Mouse (Mus musculus) myocyte (in vitro differentiated cells): ENCODE measurements at regions not wholly inside any gene's neighbourhood (a gene's known extent, or its start where the extent isn't known, plus 50 kb on each side); places are given as distances from the start of the nearest gene placed in this dataset.

Experiments
- H3K27me3 ChIP-seq: one replicate; pipeline ENCODE4 v1.6.1; 2011; ENCODE audit not compliant: control insufficient read depth, insufficient read depth, insufficient read length
- H3K36me3 ChIP-seq: one replicate; pipeline ENCODE4 v1.6.1; 2011; ENCODE audit not compliant: control insufficient read depth, insufficient read depth
- H3K4me2 ChIP-seq: one replicate; pipeline ENCODE4 v1.6.1; 2011; ENCODE audit warnings: low read depth, control low read depth
- H3K4me3 ChIP-seq: one replicate; pipeline ENCODE4 v1.5.1; 2011; ENCODE audit warnings: mild to moderate bottlenecking, control low read depth, moderate library complexity
- H3K79me2 ChIP-seq: one replicate; pipeline ENCODE4 v1.6.1; 2011; ENCODE audit not compliant: control insufficient read depth, insufficient read depth
- H3ac ChIP-seq: one replicate; pipeline ENCODE4 v1.6.1; 2011; ENCODE audit not compliant: control insufficient read depth, insufficient read length
- CEBPB ChIP-seq: IDR thresholded peaks from 2 replicates; pipeline ENCODE4 v1.6.1; 2011; ENCODE audit warnings: mild to moderate bottlenecking, moderate library complexity; ENCODE audit not compliant: poor library complexity, insufficient read depth, severe bottlenecking
- E2F4 ChIP-seq: IDR thresholded peaks from one replicate; pipeline ENCODE4 v1.6.1; 2011; ENCODE audit warnings: mild to moderate bottlenecking, control low read depth, moderate library complexity; ENCODE audit not compliant: insufficient read depth
- MAX ChIP-seq: IDR thresholded peaks from one replicate; pipeline ENCODE4 v1.6.1; 2011; ENCODE audit warnings: low read depth, mild to moderate bottlenecking, control low read depth
- MYOD1 ChIP-seq, 3 experiments: IDR thresholded peaks; one replicate each; pipeline ENCODE4 v1.6.1; 2011; ENCODE audit warnings: control low read depth in 2 of 3, low read depth in 2 of 3, mild to moderate bottlenecking in 2 of 3, moderate library complexity in 1 of 3; ENCODE audit not compliant: insufficient read length in 2 of 3, control insufficient read depth in 1 of 3
- MYOG ChIP-seq, 3 experiments: IDR thresholded peaks; one replicate each; pipeline ENCODE4 v1.6.1; 2011; ENCODE audit warnings: control low read depth in 2 of 3, low read depth in 2 of 3, mild to moderate bottlenecking in 2 of 3; ENCODE audit not compliant: insufficient read length in 2 of 3, control insufficient read depth in 1 of 3, insufficient read depth in 1 of 3
- POLR2A ChIP-seq: IDR thresholded peaks from one replicate; pipeline ENCODE4 v1.6.1; 2011; ENCODE audit warnings: low read depth, mild to moderate bottlenecking, control low read depth, moderate library complexity; ENCODE audit not compliant: insufficient read length
- POLR2AphosphoS2 ChIP-seq: IDR thresholded peaks from one replicate; pipeline ENCODE4 v1.6.1; 2011; ENCODE audit warnings: low read depth, control low read depth; ENCODE audit not compliant: insufficient read length
- REST ChIP-seq: IDR thresholded peaks from one replicate; pipeline ENCODE4 v1.6.1; 2011; ENCODE audit warnings: mild to moderate bottlenecking, control low read depth, moderate library complexity; ENCODE audit not compliant: insufficient read depth, insufficient read length
- SRF ChIP-seq: IDR thresholded peaks from one replicate; pipeline ENCODE4 v1.6.1; 2011; ENCODE audit warnings: low read depth; ENCODE audit not compliant: control insufficient read depth, insufficient read length
- TCF12 ChIP-seq: IDR thresholded peaks from one replicate; pipeline ENCODE4 v1.6.1; 2011; ENCODE audit warnings: mild to moderate bottlenecking, control low read depth; ENCODE audit not compliant: poor library complexity, insufficient read depth, severe bottlenecking
- TCF3 ChIP-seq: IDR thresholded peaks from one replicate; pipeline ENCODE4 v1.6.1; 2011; ENCODE audit warnings: low read depth, control low read depth; ENCODE audit not compliant: insufficient read length
- USF1 ChIP-seq: IDR thresholded peaks from one replicate; pipeline ENCODE4 v1.6.1; 2011; ENCODE audit warnings: low read depth, mild to moderate bottlenecking, control low read depth, moderate library complexity

GRCm38 (mm10) chr2:167761404-167761936 is 71.8 kb upstream of the Tmem189 start:
- peak overlapping the region; percentile 53 for H3K4me2 ChIP-seq
- H3K27me3 ChIP-seq: no peaks in the 10 kb centered on the region
- no peaks in the 10 kb centered on the region for H3K36me3 ChIP-seq
- TF ChIP-seq CEBPB (no peak), TCF3 (no peak), MYOG (IDR thresholded peaks at IDR 0.05; ENCODE audit: control insufficient read depth in 1 of 3, insufficient read depth in 1 of 3, insufficient read length in 2 of 3, low read depth in 2 of 3) (no peak), E2F4 (no peak), MAX (no peak), TCF12 (no peak), REST (no peak), SRF (no peak), MYOD1 (IDR thresholded peaks at IDR 0.05; ENCODE audit: control insufficient read depth in 1 of 3, insufficient read length in 2 of 3, low read depth in 2 of 3) (no peak), POLR2A (no peak), USF1 (no peak), POLR2AphosphoS2 (no peak)
- no peak overlapping the region for H3K4me3 ChIP-seq
- no peak overlapping the region for H3ac ChIP-seq
- H3K79me2 ChIP-seq: no peaks in the 10 kb centered on the region

- no peak overlapping the region for H3K4me3 ChIP-seq
- no peaks in the 10 kb centered on the region for H3K36me3 ChIP-seq
- no peak overlapping the region for H3ac ChIP-seq
- H3K79me2 ChIP-seq: no peaks in the 10 kb centered on the region
- no peaks in the 10 kb centered on the region for H3K27me3 ChIP-seq
- no peak for TF ChIP-seq E2F4
- TF ChIP-seq TCF12: no peak
- no peak for TF ChIP-seq POLR2A
- TF ChIP-seq MYOG (IDR thresholded peaks at IDR 0.05; ENCODE audit: control insufficient read depth in 1 of 3, insufficient read depth in 1 of 3, insufficient read length in 2 of 3, low read depth in 2 of 3): peak in 2 of 3 experiments; percentile 4 to 65
- peak in 1 of 3 experiments; percentile 74 for TF ChIP-seq MYOD1 (IDR thresholded peaks at IDR 0.05; ENCODE audit: control insufficient read depth in 1 of 3, insufficient read length in 2 of 3, low read depth in 2 of 3)
- no peak for TF ChIP-seq MAX
- TF ChIP-seq USF1: no peak
- no peak for TF ChIP-seq SRF
- H3K4me2 ChIP-seq: peak overlapping the region; percentile 53
Measured at GRCm38 (mm10) chr2:167760681-167761403, 71.2 kb upstream of the Tmem189 start.

- no peaks in the 10 kb centered on the region for H3K79me2 ChIP-seq
- TF ChIP-seq E2F4: no peak
- peak; percentile 99 for TF ChIP-seq CEBPB
- TF ChIP-seq MYOG (IDR thresholded peaks at IDR 0.05; ENCODE audit: control insufficient read depth in 1 of 3, insufficient read depth in 1 of 3, insufficient read length in 2 of 3, low read depth in 2 of 3): no peak
- peak in 1 of 3 experiments; percentile 37 for TF ChIP-seq MYOD1 (IDR thresholded peaks at IDR 0.05; ENCODE audit: control insufficient read depth in 1 of 3, insufficient read length in 2 of 3, low read depth in 2 of 3)
- no peak for TF ChIP-seq REST
- H3K4me3 ChIP-seq: no peak overlapping the region
- H3K27me3 ChIP-seq: no peaks in the 10 kb centered on the region
- H3K36me3 ChIP-seq: no peaks in the 10 kb centered on the region
- H3ac ChIP-seq: no peak overlapping the region
- H3K4me2 ChIP-seq: no peak overlapping the region
Measured at GRCm38 (mm10) chr2:167759603-167760390, 70.2 kb upstream of the Tmem189 start.

- H3K36me3 ChIP-seq: no peaks in the 10 kb centered on the region
- no peak overlapping the region for H3K4me3 ChIP-seq
- H3ac ChIP-seq: no peak overlapping the region
- peak overlapping the region; percentile 18 for H3K4me2 ChIP-seq
- no peaks in the 10 kb centered on the region for H3K79me2 ChIP-seq
- TF ChIP-seq USF1 (no peak), MYOG (IDR thresholded peaks at IDR 0.05; ENCODE audit: control insufficient read depth in 1 of 3, insufficient read depth in 1 of 3, insufficient read length in 2 of 3, low read depth in 2 of 3) (peak in 1 of 3 experiments; percentile 44), MYOD1 (IDR thresholded peaks at IDR 0.05; ENCODE audit: control insufficient read depth in 1 of 3, insufficient read length in 2 of 3, low read depth in 2 of 3) (peak in 1 of 3 experiments; percentile 46)
- H3K27me3 ChIP-seq: no peaks in the 10 kb centered on the region
Measured at GRCm38 (mm10) chr2:167757157-167757780, 67.6 kb upstream of the Tmem189 start.
